Mouse (Mus musculus) liver, adult (tissue): Measurements from ENCODE around the gene Stra6.

Experiments used
- GATA4 ChIP-seq: IDR thresholded peaks from 2 replicates; pipeline ENCODE4 v1.6.1; 2014; ENCODE audit warnings: mild to moderate bottlenecking, low read length; ENCODE audit not compliant: insufficient replicate concordance

Gene Stra6

DNA sequence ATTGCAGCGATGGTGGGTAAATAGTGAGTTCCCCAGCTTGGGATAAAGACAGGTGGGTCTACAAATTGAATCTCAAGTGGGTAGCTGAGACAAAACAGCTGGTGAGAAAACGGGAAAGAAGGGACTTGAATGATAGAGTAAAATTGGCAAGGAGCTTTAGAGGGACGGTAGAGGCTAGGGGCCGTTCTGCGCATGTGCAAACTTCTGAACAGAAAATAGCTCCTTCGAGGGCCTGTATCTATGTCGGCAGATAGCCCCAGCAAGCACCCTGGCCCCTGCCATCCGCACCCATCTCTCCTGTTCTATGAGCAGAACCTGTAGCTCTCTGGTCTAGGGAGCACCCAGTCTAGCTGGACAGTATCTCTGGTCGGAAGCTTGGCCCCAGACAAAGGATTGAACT, 130.6 kb downstream of the Stra6 start:
- TF ChIP-seq GATA4, result no peak

GRCm38 (mm10) chr9:58195671-58196070, 132.1 kb downstream of the Stra6 start:
- no peak for TF ChIP-seq GATA4

DNA sequence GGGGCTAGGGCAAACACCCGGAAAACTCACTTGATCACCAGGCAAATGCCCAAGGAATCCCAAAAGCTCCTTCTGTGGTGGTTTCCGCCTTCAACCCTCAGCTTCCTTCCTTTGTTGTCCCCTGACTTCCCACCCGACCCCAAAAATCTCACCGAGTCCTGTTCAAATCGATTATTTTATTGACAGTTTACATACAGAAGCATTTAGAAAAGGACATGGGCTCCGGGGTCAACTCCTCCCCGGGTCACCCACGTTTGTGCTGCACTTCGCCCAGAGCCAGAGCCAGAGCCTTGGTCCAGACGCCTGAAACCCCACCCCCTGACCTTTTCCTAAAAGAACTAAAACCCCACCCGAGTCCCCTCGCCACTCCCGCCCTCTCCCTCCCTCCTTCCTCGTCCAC, 132.6 kb downstream of the Stra6 start:
- no peak for TF ChIP-seq GATA4

GRCm38 (mm10) chr9:58196610-58197567, 133.3 kb downstream of the Stra6 start:
- no peak for TF ChIP-seq GATA4

GRCm38 (mm10) chr9:58197781-58198701, 134.5 kb downstream of the Stra6 start:
- no peak for TF ChIP-seq GATA4

- no peak for TF ChIP-seq GATA4
Observed at GRCm38 (mm10) chr9:58198801-58199371, 135.3 kb downstream of the Stra6 start.

DNA sequence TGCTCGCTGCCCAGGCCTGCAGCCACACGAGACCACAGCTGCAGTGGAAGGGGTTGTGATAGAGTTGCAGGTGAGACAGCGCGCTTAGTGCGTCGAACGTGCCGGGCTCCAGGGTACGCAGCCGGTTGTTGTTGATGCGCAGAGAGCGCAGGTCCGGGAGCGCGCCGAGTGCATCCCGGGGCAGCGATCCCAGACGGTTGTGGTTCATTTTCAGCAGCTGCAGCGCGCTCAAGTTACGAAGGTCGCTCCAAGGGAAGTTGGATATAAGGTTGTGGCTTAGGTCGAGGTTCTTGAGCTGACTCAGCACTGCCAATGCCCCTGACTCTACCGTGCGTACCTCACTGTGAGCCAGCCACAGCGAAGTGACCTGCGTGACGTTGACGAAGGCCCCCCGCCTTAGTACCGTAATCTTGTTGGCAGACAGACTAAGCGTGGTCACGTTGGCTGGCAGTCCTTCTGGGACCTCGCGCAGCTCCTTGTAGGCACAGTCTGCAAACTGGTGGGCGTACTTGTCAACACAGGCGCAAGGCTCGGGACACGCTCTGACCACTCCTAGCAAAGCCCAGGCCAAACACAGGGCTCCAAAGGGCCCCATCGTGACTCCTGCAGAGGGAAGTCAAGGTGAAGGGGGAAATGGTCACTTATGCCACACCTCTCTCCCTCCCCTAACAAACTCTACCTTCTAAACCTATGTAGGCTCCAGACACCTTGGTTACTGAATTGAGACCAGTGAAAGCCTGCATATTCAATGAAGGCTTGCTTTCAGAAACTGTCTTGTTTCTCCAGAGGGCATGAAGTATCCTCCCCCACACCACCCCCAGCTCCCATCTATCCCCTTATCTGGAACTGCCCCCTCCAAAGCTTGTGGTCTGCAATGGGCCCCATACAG, 136.0 kb downstream of the Stra6 start:
- TF ChIP-seq GATA4, result no peak

DNA sequence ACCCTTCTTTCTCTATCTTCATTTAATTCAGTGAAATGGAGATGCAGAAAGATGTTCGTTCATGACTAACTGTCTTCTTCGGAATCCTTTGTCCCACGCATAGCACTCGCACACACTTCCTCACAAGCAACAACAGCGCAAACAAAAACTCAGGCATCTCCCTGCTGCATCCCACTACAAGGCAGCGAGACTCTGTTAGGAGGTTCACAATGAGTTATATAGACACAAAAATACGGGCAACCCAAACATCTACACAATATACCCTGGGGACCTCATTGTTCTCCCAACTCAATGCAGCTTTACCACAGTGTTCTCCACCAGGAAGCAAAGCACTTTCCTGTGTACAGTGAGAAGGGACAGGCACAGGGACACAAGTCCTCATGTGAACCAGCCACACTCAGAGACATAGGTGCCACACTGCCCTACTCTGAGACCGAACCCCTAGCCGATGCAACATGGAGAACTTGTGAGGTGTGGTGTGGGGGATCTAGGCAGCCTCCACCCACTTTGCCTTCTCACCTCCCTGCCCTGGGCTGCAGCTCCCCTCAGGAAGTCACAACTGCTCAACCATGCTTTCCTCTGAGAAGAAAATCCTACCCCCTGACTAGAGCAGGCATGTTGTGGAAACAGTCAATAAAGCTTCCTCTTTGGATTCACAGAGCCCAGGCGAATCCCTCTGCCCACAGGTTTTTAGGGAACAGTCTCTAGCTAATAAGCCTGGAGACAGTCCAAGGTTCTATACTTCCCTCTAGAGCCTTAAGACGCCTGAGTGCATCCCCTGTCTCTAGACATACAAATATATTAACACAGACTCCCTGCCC, 136.9 kb downstream of the Stra6 start:
- no peak for TF ChIP-seq GATA4

- no peak for TF ChIP-seq GATA4
Observed at GRCm38 (mm10) chr9:58201091-58201842, 137.7 kb downstream of the Stra6 start.

DNA sequence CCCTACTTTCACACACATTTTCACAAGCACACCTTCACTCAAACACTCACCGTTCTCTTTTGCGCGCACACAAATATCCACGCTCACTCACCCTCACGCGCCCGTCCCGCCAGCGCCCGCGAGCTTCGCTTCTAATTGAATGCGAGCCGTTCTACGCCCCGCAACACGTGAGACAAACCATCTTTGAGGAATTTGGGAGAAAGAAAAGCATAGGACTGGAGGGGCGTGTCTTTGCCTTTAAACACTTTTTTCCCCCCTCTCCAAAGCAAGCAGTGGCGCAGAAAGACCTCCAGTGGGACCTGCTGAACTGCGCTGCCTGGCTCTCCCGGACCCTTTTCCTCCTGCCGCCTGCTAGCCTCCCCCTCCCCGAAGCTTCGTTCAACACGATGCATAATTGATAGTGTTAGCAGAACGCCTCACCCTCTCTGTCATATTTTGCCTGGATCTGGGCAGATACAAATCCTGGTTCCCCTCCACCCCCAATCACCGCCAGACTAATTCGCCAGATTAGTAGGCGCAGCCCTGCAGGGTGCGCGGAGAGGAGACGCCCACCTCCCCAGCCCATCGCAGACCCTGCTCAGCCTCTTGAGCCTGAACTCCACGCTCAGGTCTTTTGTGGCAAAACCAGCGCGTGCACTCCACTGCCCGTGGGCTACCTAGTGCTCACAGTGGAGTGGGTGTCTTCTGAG, 138.4 kb downstream of the Stra6 start:
- TF ChIP-seq GATA4, result no peak

DNA sequence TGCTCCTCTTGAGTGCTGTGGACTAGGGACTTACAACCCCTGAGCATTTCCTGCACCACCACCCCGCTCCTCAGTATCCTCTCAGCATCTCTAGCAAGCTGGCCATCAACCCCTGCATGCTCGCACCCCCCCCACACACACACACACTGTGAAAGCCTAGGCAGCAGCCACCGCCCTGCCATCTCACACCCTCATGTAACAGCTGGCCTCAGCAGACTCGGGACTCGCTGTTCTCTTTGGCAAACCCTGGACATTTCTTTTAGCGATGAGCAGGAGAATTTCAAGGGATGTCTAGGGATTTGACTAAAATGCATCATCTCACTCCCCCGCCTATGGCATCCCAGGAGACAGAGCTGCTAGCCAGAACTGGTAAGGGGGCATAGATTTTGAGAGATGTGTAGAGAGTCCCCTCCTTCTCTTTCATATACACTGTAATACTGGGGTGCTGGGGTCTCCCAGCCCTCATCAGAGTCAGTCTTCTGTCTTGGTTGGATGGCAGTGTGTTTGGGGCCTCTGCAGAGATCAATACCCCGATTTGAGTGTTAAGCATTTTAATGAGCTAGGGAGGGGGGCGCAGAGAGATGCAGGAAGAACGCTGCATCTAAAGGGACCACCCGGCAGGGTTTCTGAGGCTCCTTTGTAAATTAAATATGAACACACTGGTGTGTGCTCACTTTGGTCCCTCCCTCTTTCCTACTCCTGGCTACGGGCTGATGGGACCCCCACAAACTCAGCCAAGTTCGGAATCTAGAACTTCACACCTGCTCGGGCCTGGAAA, 139.3 kb downstream of the Stra6 start:
- TF ChIP-seq GATA4, result no peak
